Mouse (Mus musculus): Measurements from ENCODE around the gene Pfdn6. TPM values are rescaled to one million over a fixed set of nuclear protein-coding genes. Genes with fewer than 3 reads are reported as not detected.
"Not testable (repeated sequence)": the region's sequence is repeated elsewhere in the genome, so short reads cannot be mapped to it uniquely, and the experiment has no call there.

The Pfdn6 gene
- polyA plus RNA-seq, 1 experiment from 2014 or later = 208 TPM

- Histone ChIP-seq H3K4me1 (ENCODE audit: control insufficient read depth, insufficient read depth, low read length) (peaks cover 44% of the 10 kb centered on the region), H3K9ac (ENCODE audit: low read length) (no peak overlapping the region), H3K4me2 (ENCODE audit: low read depth, severe bottlenecking) (peak overlapping the region; percentile 82; the same call in 1 of the 2 replicates), H3K27me3 (ENCODE audit: control insufficient read depth, insufficient read depth, low read length) (no peaks in the 10 kb centered on the region), H3K4me3 (ENCODE audit: low read depth, low read length) (no peak overlapping the region), H3K9me3 (ENCODE audit: control insufficient read depth, low read length) (no peaks in the 10 kb centered on the region), H3K36me3 (ENCODE audit: control insufficient read depth, insufficient read depth, low read length) (peaks cover 15% of the 10 kb centered on the region), H3K27ac (replicated peaks; ENCODE audit: low read depth, low read length) (0 out of 2 replicates have a peak overlapping the region, but pooled peaks have one; percentile 8)
- DNase-seq (ENCODE audit: low spot score) (no peak), ATAC-seq (ENCODE audit: insufficient number of reproducible peaks, low FRiP score, low TSS enrichment, low read depth) (no peak)
- WGBS = 87% methylated on average over 3 of the region's 3 CpGs
Observed at GRCm38 (mm10) chr17:33953310-33953709, 13.2 kb upstream of the Pfdn6 start.

- Histone ChIP-seq H3K27ac (replicated peaks; ENCODE audit: low read depth, low read length) (no peak overlapping the region), H3K27me3 (ENCODE audit: control insufficient read depth, insufficient read depth, low read length) (no peaks in the 10 kb centered on the region), H3K9ac (ENCODE audit: low read length) (no peak overlapping the region), H3K4me3 (ENCODE audit: low read depth, low read length) (no peak overlapping the region), H3K4me1 (ENCODE audit: control insufficient read depth, insufficient read depth, low read length) (peaks cover 44% of the 10 kb centered on the region), H3K4me2 (ENCODE audit: low read depth, severe bottlenecking) (peak overlapping the region; percentile 82; the same call in 1 of the 2 replicates), H3K9me3 (ENCODE audit: control insufficient read depth, low read length) (no peaks in the 10 kb centered on the region), H3K36me3 (ENCODE audit: control insufficient read depth, insufficient read depth, low read length) (peaks cover 15% of the 10 kb centered on the region)
- 80% methylated on average over 4 of the region's 4 CpGs for WGBS
- DNase-seq (ENCODE audit: low spot score) (no peak), ATAC-seq (ENCODE audit: insufficient number of reproducible peaks, low FRiP score, low TSS enrichment, low read depth) (no peak)
Observed at GRCm38 (mm10) chr17:33952879-33953278, 12.7 kb upstream of the Pfdn6 start.

GRCm38 (mm10) chr17:33952015-33952414 lies 11.9 kb upstream of the Pfdn6 start:
- H3K27me3 ChIP-seq (ENCODE audit: control insufficient read depth, insufficient read depth, low read length); H3K27ac ChIP-seq (replicated peaks; ENCODE audit: low read depth, low read length); ATAC-seq (ENCODE audit: insufficient number of reproducible peaks, low FRiP score, low TSS enrichment, low read depth); H3K9ac ChIP-seq (ENCODE audit: low read length); DNase-seq (ENCODE audit: low spot score); H3K9me3 ChIP-seq (ENCODE audit: control insufficient read depth, low read length): not testable (repeated sequence)
- peaks cover 17% of the 10 kb centered on the region for H3K36me3 ChIP-seq (ENCODE audit: control insufficient read depth, insufficient read depth, low read length)
- H3K4me1 ChIP-seq (ENCODE audit: control insufficient read depth, insufficient read depth, low read length) = peaks cover 44% of the 10 kb centered on the region
- peak overlapping the region; percentile 44 for H3K4me3 ChIP-seq (ENCODE audit: low read depth, low read length)
- H3K4me2 ChIP-seq (ENCODE audit: low read depth, severe bottlenecking) = peak overlapping the region; percentile 86
- 77% methylated on average over 13 of the region's 13 CpGs for WGBS

GRCm38 (mm10) chr17:33951021-33951946 lies 11.1 kb upstream of the Pfdn6 start, which contains the start of gene B3galt4:
Gene B3galt4 (minus strand): TSS chr17:33951488.
- ATAC-seq (ENCODE audit: insufficient number of reproducible peaks, low FRiP score, low TSS enrichment, low read depth) = peak; percentile 76
- H3K4me1 ChIP-seq (ENCODE audit: control insufficient read depth, insufficient read depth, low read length) = peaks cover 40% of the 10 kb centered on the region
- 1% methylated on average over 45 of the region's 45 CpGs for WGBS
- H3K27ac ChIP-seq (replicated peaks; ENCODE audit: low read depth, low read length) = peak within 1 kb of the TSS; percentile 89
- H3K36me3 ChIP-seq (ENCODE audit: control insufficient read depth, insufficient read depth, low read length) = peaks cover 17% of the 10 kb centered on the region
- peak within 1 kb of the TSS; percentile 62 for H3K9ac ChIP-seq (ENCODE audit: low read length)
- peak within 1 kb of the TSS; percentile 44 for H3K4me3 ChIP-seq (ENCODE audit: low read depth, low read length)
- no peaks in the 10 kb centered on the region for H3K9me3 ChIP-seq (ENCODE audit: control insufficient read depth, low read length)
- no peaks in the 10 kb centered on the region for H3K27me3 ChIP-seq (ENCODE audit: control insufficient read depth, insufficient read depth, low read length)
- DNase-seq (ENCODE audit: low spot score) = peak; percentile 91
- peak within 1 kb of the TSS; percentile 86 for H3K4me2 ChIP-seq (ENCODE audit: low read depth, severe bottlenecking)

GRCm38 (mm10) chr17:33950131-33950625 lies 10.0 kb upstream of the Pfdn6 start:
- no peaks in the 10 kb centered on the region for H3K27me3 ChIP-seq (ENCODE audit: control insufficient read depth, insufficient read depth, low read length)
- DNase-seq (ENCODE audit: low spot score) (no peak), ATAC-seq (ENCODE audit: insufficient number of reproducible peaks, low FRiP score, low TSS enrichment, low read depth) (no peak)
- H3K4me2 ChIP-seq (ENCODE audit: low read depth, severe bottlenecking) = peak overlapping the region; percentile 86
- no peaks in the 10 kb centered on the region for H3K9me3 ChIP-seq (ENCODE audit: control insufficient read depth, low read length)
- H3K9ac ChIP-seq (ENCODE audit: low read length) = no peak overlapping the region
- H3K4me1 ChIP-seq (ENCODE audit: control insufficient read depth, insufficient read depth, low read length) = peaks cover 40% of the 10 kb centered on the region
- peak overlapping the region; percentile 44; the same call in 1 of the 2 replicates for H3K4me3 ChIP-seq (ENCODE audit: low read depth, low read length)
- WGBS = 79% methylated on average over 10 of the region's 10 CpGs
- H3K27ac ChIP-seq (replicated peaks; ENCODE audit: low read depth, low read length) = 0 out of 2 replicates have a peak overlapping the region, but pooled peaks have one; percentile 89
- peaks cover 17% of the 10 kb centered on the region for H3K36me3 ChIP-seq (ENCODE audit: control insufficient read depth, insufficient read depth, low read length)

- Histone ChIP-seq H3K4me2 (ENCODE audit: low read depth, severe bottlenecking) (no peak overlapping the region), H3K4me3 (ENCODE audit: low read depth, low read length) (no peak overlapping the region), H3K9me3 (ENCODE audit: control insufficient read depth, low read length) (no peaks in the 10 kb centered on the region), H3K36me3 (ENCODE audit: control insufficient read depth, insufficient read depth, low read length) (peaks cover 22% of the 10 kb centered on the region), H3K4me1 (ENCODE audit: control insufficient read depth, insufficient read depth, low read length) (peaks cover 33% of the 10 kb centered on the region), H3K27me3 (ENCODE audit: control insufficient read depth, insufficient read depth, low read length) (no peaks in the 10 kb centered on the region), H3K27ac (replicated peaks; ENCODE audit: low read depth, low read length) (no peak overlapping the region), H3K9ac (ENCODE audit: low read length) (no peak overlapping the region)
- 92% methylated on average over 19 of the region's 19 CpGs for WGBS
- no peak for ATAC-seq (ENCODE audit: insufficient number of reproducible peaks, low FRiP score, low TSS enrichment, low read depth)
- DNase-seq (ENCODE audit: low spot score) = no peak
Observed at GRCm38 (mm10) chr17:33948905-33949537, 8.9 kb upstream of the Pfdn6 start.

- Histone ChIP-seq H3K4me3 (ENCODE audit: low read depth, low read length) (no peak overlapping the region), H3K4me2 (ENCODE audit: low read depth, severe bottlenecking) (no peak overlapping the region), H3K9me3 (ENCODE audit: control insufficient read depth, low read length) (no peaks in the 10 kb centered on the region), H3K4me1 (ENCODE audit: control insufficient read depth, insufficient read depth, low read length) (peaks cover 26% of the 10 kb centered on the region), H3K36me3 (ENCODE audit: control insufficient read depth, insufficient read depth, low read length) (peaks cover 20% of the 10 kb centered on the region), H3K27me3 (ENCODE audit: control insufficient read depth, insufficient read depth, low read length) (no peaks in the 10 kb centered on the region), H3K9ac (ENCODE audit: low read length) (no peak overlapping the region), H3K27ac (replicated peaks; ENCODE audit: low read depth, low read length) (no peak overlapping the region)
- ATAC-seq (ENCODE audit: insufficient number of reproducible peaks, low FRiP score, low TSS enrichment, low read depth) (no peak), DNase-seq (ENCODE audit: low spot score) (no peak)
- WGBS = 82% methylated on average over 22 of the region's 22 CpGs
Observed at GRCm38 (mm10) chr17:33948090-33948904, 8.2 kb upstream of the Pfdn6 start.

Data from limb, embryonic 11.5 days (tissue).